Mouse (Mus musculus) lung, postnatal 36 days (tissue): ENCODE results near the gene Tpst2.
A peak's percentile ranks its signal among the peaks of the same experiment; 100 is the strongest.

ENCODE experiments used
- DNase-seq: peaks from one replicate; pipeline ENCODE4 v3.0.0; 2022; ENCODE audit warnings: mixed read lengths

Tpst2 gene

GRCm38 (mm10) chr5:112282780-112283482 lies 6.4 kb downstream of the Tpst2 start:
- no peak for DNase-seq

GRCm38 (mm10) chr5:112283543-112284202 lies 7.2 kb downstream of the Tpst2 start:
- DNase-seq = peak; percentile 76

GRCm38 (mm10) chr5:112284203-112284582 lies 7.7 kb downstream of the Tpst2 start:
- no peak for DNase-seq

- no peak for DNase-seq
Measured at GRCm38 (mm10) chr5:112285548-112286085, 9.1 kb downstream of the Tpst2 start.

GRCm38 (mm10) chr5:112286608-112286983 lies 10.1 kb downstream of the Tpst2 start:
- DNase-seq = no peak

DNA sequence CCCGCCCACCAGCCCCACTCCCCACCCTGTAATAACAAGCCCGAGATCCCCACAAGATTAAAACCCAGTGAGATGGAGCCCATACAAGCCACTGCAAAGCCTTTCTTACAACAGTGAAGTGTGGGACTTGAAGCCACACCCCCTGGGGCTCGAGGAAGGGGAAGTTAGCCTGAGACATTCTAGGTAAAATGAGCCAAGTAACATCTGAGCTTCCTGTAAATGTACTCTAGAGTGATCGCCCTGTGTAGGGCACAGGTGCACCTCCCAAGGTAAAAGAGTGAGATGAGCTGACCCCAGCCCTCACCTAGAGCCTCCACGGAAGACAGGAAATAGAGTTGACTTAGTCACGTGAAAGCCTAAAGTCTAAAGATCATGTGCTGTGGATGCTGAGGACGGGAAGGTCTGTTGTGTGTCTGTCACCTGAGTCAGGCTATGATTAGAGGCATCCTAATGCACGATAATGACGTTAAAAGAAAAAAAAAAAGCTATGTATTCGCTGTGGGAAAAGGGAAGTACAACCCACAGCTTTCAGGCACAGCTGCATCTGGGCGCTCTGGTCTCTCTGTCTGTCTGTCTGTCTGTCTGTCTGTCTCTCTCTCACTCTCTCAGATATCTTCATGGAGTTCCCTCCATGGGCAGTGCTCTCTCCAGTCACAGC lies 10.6 kb downstream of the Tpst2 start:
- DNase-seq = peak; percentile 59

- DNase-seq = no peak
Measured at GRCm38 (mm10) chr5:112287652-112288051, 11.2 kb downstream of the Tpst2 start.

GRCm38 (mm10) chr5:112288193-112289141 lies 12.0 kb downstream of the Tpst2 start:
- peak; percentile 79 for DNase-seq

GRCm38 (mm10) chr5:112289236-112289635 lies 12.7 kb downstream of the Tpst2 start:
- DNase-seq = peak; percentile 57

GRCm38 (mm10) chr5:112289819-112290535 lies 13.5 kb downstream of the Tpst2 start:
- DNase-seq = no peak

GRCm38 (mm10) chr5:112290536-112290880 lies 14.0 kb downstream of the Tpst2 start:
- DNase-seq = no peak

DNA sequence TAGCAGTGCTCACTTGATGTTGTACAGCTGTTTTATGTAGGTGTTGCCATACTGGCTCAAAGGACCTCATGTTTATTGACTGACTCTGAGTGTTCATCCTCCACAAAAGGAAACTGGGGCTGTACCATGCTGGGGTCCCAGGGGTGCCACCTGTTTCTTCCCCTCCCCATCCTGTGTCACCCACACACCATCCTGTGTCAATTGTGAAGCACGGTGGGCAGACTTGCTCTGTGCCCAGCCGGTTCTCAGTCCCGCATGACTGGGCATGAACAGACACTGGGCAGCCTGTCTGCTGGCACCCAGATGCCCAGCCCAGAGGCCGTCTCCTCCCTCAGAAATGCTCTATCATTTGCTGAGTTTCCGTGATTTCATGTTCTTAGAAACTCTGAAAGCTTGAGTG lies 15.4 kb downstream of the Tpst2 start:
- DNase-seq = no peak

- no peak for DNase-seq
Measured at GRCm38 (mm10) chr5:112292343-112292980, 16.0 kb downstream of the Tpst2 start.

DNA sequence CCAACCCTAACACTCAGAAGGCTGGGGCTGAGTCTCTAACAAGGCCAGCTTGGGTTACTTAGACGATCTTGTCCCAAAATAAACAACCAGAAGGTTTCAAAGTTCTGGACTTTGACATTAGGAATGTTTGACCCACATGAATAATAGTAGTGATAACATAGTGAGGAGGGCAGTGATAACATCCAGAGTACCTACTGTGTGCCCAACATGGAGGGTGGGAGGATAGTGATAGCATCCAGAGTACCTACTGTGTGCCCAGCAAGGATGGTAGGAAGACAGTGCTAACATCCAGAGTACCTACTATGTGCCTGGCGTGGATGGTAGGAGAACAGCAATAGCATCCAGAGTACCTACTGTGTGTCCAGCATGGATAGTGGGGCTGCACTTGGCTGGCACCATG lies 17.3 kb downstream of the Tpst2 start:
- no peak for DNase-seq

GRCm38 (mm10) chr5:112294696-112295095 lies 18.2 kb downstream of the Tpst2 start:
- DNase-seq = no peak

GRCm38 (mm10) chr5:112295162-112295561 lies 18.7 kb downstream of the Tpst2 start:
- no peak for DNase-seq

DNA sequence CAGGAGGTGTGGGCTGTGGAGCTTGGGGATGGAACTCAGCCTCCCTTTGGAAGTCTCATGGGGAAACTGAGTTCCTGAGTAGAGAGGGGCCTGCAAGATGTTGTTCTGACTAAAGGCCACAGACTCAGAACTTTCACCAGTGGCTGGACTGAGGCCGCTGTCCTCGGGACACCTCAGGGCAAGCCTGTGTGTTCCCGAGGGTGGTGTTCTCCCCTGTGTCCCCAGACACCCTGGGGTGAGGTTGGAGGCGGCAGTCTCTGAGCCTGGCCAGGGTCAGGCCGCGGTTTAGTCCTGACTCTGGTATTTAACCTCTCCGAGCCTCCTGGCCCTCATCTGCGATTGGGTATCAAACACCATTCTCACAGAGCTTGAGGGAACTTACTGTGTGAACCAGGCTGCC lies 19.1 kb downstream of the Tpst2 start:
- no peak for DNase-seq

DNA sequence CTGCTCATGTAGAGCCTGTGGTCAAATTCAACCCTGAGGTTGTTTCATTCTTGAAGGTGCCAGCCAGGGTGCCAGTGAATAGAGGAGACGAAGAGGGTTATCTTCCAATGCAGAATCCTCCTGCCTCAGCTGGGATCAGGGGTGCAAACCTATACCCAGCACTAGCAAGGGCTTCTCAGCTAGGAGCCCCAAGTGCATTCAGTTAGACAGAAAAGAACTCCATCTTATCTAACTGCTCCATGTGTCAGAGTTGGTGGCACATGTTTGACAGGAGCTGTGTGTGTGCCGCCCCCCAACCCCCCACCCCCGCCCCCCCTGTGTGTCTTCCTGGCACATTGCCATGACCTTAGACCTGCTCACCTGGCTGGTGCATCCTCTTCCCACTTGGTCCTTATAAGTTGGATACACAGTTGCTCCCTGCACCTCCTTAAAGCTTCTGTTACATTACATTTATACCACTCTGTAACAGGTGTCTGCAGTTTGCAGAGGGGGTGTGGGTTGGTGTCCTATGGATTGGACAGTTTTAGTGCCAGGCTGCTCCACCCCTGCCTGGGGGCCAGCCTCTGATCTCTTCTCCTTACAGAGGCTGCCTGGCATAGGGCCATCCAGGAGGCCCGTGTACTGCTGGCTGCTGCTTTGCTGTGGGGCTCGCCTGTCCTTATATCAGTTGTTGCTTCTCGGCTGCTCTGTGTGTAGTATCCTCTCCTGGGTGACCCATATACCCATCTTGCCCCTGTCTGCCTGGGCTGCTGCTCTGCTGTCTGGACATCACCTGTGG lies 20.1 kb downstream of the Tpst2 start:
- DNase-seq = no peak

GRCm38 (mm10) chr5:112297257-112297656 lies 20.8 kb downstream of the Tpst2 start:
- no peak for DNase-seq

DNA sequence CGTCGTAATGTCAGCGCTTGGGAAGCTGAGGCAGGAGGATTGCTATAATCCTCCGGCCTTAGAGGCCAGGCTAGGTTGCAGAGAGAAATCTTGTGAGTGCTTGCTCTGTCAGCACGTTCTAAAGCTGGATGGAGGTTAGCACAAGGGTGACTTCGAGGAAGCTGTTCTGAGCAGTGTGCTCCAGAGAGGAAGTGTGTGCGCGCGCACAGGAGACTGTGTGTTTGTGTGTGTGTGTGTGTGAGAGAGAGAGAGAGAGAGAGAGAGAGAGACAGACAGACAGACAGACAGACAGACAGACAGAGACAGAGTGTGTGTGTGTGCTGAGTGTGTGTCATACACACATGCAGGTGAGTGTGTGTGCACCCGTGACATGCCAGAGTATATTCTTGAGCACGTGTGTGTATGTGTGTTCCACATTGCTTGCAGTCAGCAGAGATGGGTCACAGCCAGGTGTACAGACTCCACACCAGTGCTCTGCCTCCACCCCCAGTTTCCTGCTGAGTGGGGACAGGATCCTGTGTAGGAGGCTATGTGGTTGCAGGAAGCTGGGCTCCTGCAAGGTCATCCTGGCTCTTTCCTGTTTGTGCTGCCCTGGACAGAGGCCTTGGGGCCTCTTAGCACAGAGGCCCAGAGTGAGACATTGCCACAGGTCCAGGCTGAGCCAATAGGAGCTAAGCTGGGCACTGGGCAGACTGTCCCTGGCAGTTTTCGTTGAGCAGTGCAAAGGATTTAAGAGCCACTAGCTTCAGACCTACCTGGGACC lies 21.9 kb downstream of the Tpst2 start:
- DNase-seq = peak; percentile 71
